ENCODE assay signal across 24 mouse cellular contexts in genomic region chr5:73728651-73729050, GRCm38 (mm10).
DNase-seq lines count a peak whose midpoint lies in the region; ATAC-seq and TF ChIP-seq lines count a peak whose summit lies in the region.
"Had no signal": no experiment of that assay in that cellular context is flagged by ENCODE, and none has a peak within 500 bp of the region (broad histone marks: within the 10 kb centered on the region; RNA-seq: fewer than 3 reads in every experiment).

No protein-coding gene starts in this region.

- WGBS in heart, adult 2 months, result 40% methylated on average over 7 of the region's 7 CpGs
- 44% methylated on average over 7 of the region's 7 CpGs for WGBS in intestine, embryonic 16.5 days

- ATAC-seq in intestine, embryonic 16.5 days, result peak; percentile 56
- ATAC-seq: activated CD4-positive, CD25-positive, alpha-beta regulatory T cell, adult 4 months; forebrain, embryonic 14.5 days had no signal

- H3K27me3 ChIP-seq in heart, adult 2 months (ENCODE audit: control insufficient read depth, insufficient read depth, low read length), result no peaks in the 10 kb centered on the region
- H3K27me3 ChIP-seq in intestine, embryonic 16.5 days (replicated peaks; ENCODE audit: control insufficient read depth, insufficient read depth, low read length), result no peaks in the 10 kb centered on the region
- H3K27me3 ChIP-seq: hindbrain, embryonic 13.5 days; limb, embryonic 15.5 days; liver, embryonic 15.5 days; midbrain, embryonic 12.5 days; neural tube, embryonic 13.5 days had no signal

- no peak for TF ChIP-seq POLR2A in heart, adult 2 months (IDR thresholded peaks at IDR 0.05; ENCODE audit: insufficient read depth, low read depth, low read length)

- intact Hi-C loops in heart, adult 2 months (cut with DNase I), result no loop called here

- H3K4me3 ChIP-seq in heart, adult 2 months, result no peak overlapping the region
- no peak overlapping the region for H3K4me3 ChIP-seq in intestine, embryonic 16.5 days (ENCODE audit: low read length)
- H3K4me3 ChIP-seq: erythroblast, embryonic 14.5 days; heart, embryonic 13.5 days; hindbrain, embryonic 13.5 days; layer of hippocampus, adult 2 months; limb, embryonic 15.5 days; liver, embryonic 15.5 days; midbrain, embryonic 12.5 days; neural tube, embryonic 13.5 days had no signal

- no peak for TF ChIP-seq EP300 in heart, adult 2 months (IDR thresholded peaks at IDR 0.05; ENCODE audit: insufficient read depth, low read depth, low read length)

- no peak for TF ChIP-seq CTCF in heart, adult 2 months (IDR thresholded peaks at IDR 0.05)

- H3K4me2 ChIP-seq in intestine, embryonic 16.5 days (ENCODE audit: low read depth, low read length), result no peak overlapping the region
- H3K4me2 ChIP-seq: heart, embryonic 13.5 days; hindbrain, embryonic 13.5 days; limb, embryonic 15.5 days; liver, embryonic 15.5 days; midbrain, embryonic 12.5 days; neural tube, embryonic 13.5 days had no signal

- no peak overlapping the region for H3K27ac ChIP-seq in heart, adult 2 months
- H3K27ac ChIP-seq in intestine, embryonic 16.5 days (ENCODE audit: low read length), result no peak overlapping the region
- H3K27ac ChIP-seq: heart, embryonic 13.5 days; hindbrain, embryonic 13.5 days; layer of hippocampus, adult 2 months; limb, embryonic 15.5 days; liver, embryonic 15.5 days; midbrain, embryonic 12.5 days; neural tube, embryonic 13.5 days had no signal

- H3K9me3 ChIP-seq in intestine, embryonic 16.5 days (ENCODE audit: control insufficient read depth, low read length), result no peaks in the 10 kb centered on the region
- H3K9me3 ChIP-seq: hindbrain, embryonic 13.5 days; limb, embryonic 15.5 days; liver, embryonic 15.5 days; midbrain, embryonic 12.5 days; neural tube, embryonic 13.5 days had no signal

- no peaks in the 10 kb centered on the region for H3K79me2 ChIP-seq in heart, adult 2 months (replicated peaks; ENCODE audit: control insufficient read depth, insufficient read depth, low read length)

- peaks cover 4% of the 10 kb centered on the region; the same call in 1 of the 2 replicates for H3K4me1 ChIP-seq in heart, adult 2 months (ENCODE audit: control insufficient read depth, insufficient read depth, low read length)
- H3K4me1 ChIP-seq in intestine, embryonic 16.5 days (ENCODE audit: control insufficient read depth, insufficient read depth, low read length), result no peaks in the 10 kb centered on the region
- H3K4me1 ChIP-seq: hindbrain, embryonic 13.5 days; liver, embryonic 15.5 days; neural tube, embryonic 13.5 days had no signal

- peak; percentile 38 to 47 for DNase-seq in cerebellum, postnatal 10 days
- DNase-seq in cerebellum, postnatal 36 days, result no peak
- DNase-seq in heart, adult 9 months (ENCODE audit: low spot score in 2 of 2), result peak; percentile 21 to 36
- no peak for DNase-seq in heart, adult 2 months
- peak; percentile 20 for DNase-seq in kidney, postnatal 10 days
- DNase-seq in kidney, adult 18-20 months, result no peak
- no peak for DNase-seq in right cerebral cortex, postnatal 25 days
- DNase-seq: adrenal gland, postnatal 10 days; cerebellum, postnatal 25 days; gastrocnemius, postnatal 10 days; kidney, postnatal 14 days; layer of hippocampus, postnatal 36 days; right cerebral cortex, adult 18-20 months had no signal

- H3K36me3 ChIP-seq in heart, adult 2 months (ENCODE audit: control insufficient read depth, insufficient read depth, low read length), result no peaks in the 10 kb centered on the region
- no peaks in the 10 kb centered on the region for H3K36me3 ChIP-seq in intestine, embryonic 16.5 days (ENCODE audit: control insufficient read depth, insufficient read depth, low read length)
- H3K36me3 ChIP-seq: heart, embryonic 13.5 days; hindbrain, embryonic 13.5 days; limb, embryonic 15.5 days; liver, embryonic 15.5 days; midbrain, embryonic 12.5 days; neural tube, embryonic 13.5 days had no signal

- no peak overlapping the region for H3K9ac ChIP-seq in heart, adult 2 months (ENCODE audit: low read depth, low read length)
- no peak overlapping the region for H3K9ac ChIP-seq in intestine, embryonic 16.5 days (ENCODE audit: low read depth, low read length)
- H3K9ac ChIP-seq: heart, embryonic 13.5 days; hindbrain, embryonic 13.5 days; limb, embryonic 15.5 days; liver, embryonic 15.5 days; midbrain, embryonic 12.5 days; neural tube, embryonic 13.5 days had no signal

Comparison
In these comparisons a context has a peak if more than half of its experiments do, and no peak if none do; other contexts are left out.
1. DNase-seq: peak in cerebellum, postnatal 10 days (2 of 2), heart, adult 9 months (2 of 2) and kidney, postnatal 10 days (single experiment); none in cerebellum, postnatal 36 days (0 of 2), heart, adult 2 months (0 of 2), kidney, adult 18-20 months (single experiment) and right cerebral cortex, postnatal 25 days (single experiment).